Mouse (Mus musculus): ENCODE results near the gene Tas2r125.
"Not testable (repeated sequence)": the region's sequence is repeated elsewhere in the genome, so short reads cannot be mapped to it uniquely, and the experiment has no call there.

Gene Tas2r125

DNA sequence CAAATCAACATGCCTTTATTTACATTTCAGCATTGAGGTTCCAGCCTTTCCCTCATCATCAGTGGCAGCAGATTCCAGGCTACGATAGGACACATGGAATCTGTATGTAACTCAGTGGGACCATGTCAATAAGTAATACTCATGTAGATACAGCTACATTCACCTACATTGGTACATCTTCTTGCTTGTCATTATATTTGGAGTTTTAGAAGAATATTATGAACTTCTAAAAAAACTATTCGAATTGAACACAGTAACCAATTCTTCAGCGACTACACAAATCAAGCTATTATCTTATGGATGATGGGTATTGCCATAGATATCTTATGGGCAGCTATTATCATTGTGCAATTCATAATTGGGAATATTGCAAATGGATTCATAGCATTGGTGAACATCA is at the start of gene Tas2r125:
Gene Tas2r125 (plus strand): TSS at position 301 of the 400 bp plus-strand sequence.
- DNase-seq, result no peak

- DNase-seq, result no peak
Measured at GRCm38 (mm10) chr6:132867708-132868107, 41.7 kb upstream of the Tas2r125 start, which contains the start of gene Tas2r110. Tas2r110 (plus strand) TSS chr6:132868008.

- no peak for DNase-seq
Measured at GRCm38 (mm10) chr6:132892711-132893110, 16.7 kb upstream of the Tas2r125 start, which contains the start of gene Tas2r113. Tas2r113 (plus strand) TSS chr6:132893011.

DNA sequence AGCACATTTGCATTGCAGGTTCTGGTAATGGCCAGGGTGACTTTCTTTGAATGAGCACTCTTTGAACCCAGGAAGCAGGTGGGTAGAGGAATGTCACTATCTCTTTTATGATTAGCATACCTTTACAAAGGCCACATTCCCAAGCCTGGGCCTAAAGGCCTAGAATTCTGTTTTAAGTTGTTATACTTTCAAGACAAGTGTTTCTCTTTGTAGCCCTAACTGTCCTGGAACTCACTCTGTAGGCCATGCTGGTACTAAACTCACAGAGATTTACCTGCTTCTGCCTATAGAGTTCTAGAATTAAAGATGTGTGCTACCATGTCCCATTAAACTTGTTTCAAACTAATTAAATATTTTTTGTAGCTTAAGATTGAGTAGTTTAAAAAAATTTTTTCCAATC is 31.9 kb downstream of the Tas2r125 start:
- DNase-seq, result not testable (repeated sequence)

GRCm38 (mm10) chr6:132950802-132951201 is 41.4 kb downstream of the Tas2r125 start, which contains the start of gene Tas2r129:
Tas2r129 (plus strand) TSS chr6:132951102.
- no peak for DNase-seq

GRCm38 (mm10) chr6:132957819-132958218 is 48.4 kb downstream of the Tas2r125 start, which contains the start of gene Tas2r131:
Tas2r131 (minus strand) TSS chr6:132957919.
- DNase-seq, result no peak
